Mouse (Mus musculus) heart, postnatal 25 days (tissue): ENCODE measurements at regions not wholly inside any gene's neighbourhood (a gene's known extent, or its start where the extent isn't known, plus 50 kb on each side); places are given as distances from the start of the nearest gene placed in this dataset.
A peak's percentile ranks its signal among the peaks of the same experiment; 100 is the strongest.

Experiments used
- DNase-seq: peaks from one replicate; pipeline ENCODE4 v3.0.0; 2022; ENCODE audit warnings: low spot score
- intact Hi-C: fragments of 180-260 bp; cut with DNase I; formaldehyde crosslinking; loops from one replicate; pipeline ENCODE4 v1.15.1; 2025

GRCm38 (mm10) chr5:53329591-53329990 is 62.7 kb downstream of the Smim20 start:
- intact Hi-C loops, result no loop called here
- no peak for DNase-seq

GRCm38 (mm10) chr5:53336704-53337103 is 69.8 kb downstream of the Smim20 start:
- intact Hi-C loops, result no loop called here
- DNase-seq, result no peak

- intact Hi-C loops, result no loop called here
- no peak for DNase-seq
Observed at GRCm38 (mm10) chr5:53337816-53338215, 70.9 kb downstream of the Smim20 start.

GRCm38 (mm10) chr5:53345164-53345563 is 78.3 kb downstream of the Smim20 start:
- intact Hi-C loops, result no loop called here
- no peak for DNase-seq

- intact Hi-C loops, result no loop called here
- DNase-seq, result peak; percentile 29
Observed at GRCm38 (mm10) chr5:53346028-53346427, 79.1 kb downstream of the Smim20 start.

DNA sequence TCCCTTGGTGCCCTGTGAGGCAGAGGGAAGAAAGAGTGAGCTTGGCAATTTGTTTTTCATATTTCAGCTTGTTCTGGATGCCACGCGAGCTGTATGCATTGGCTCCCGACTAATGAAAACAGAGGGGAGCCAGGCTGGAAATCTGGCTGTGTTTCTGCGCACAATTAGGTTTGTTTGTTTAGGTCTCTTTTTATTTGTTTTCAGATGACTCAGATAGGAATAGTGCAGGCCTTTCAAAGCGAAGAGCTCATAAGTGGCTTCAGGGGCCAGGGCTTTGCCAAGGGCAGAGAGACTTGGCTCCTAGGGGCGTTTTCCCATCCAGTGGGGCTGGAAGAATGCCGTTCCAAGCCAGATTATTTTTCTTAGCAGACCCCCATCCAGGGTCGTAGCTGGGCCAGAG is 79.9 kb downstream of the Smim20 start:
- DNase-seq, result no peak
- intact Hi-C loops, result no loop called here

DNA sequence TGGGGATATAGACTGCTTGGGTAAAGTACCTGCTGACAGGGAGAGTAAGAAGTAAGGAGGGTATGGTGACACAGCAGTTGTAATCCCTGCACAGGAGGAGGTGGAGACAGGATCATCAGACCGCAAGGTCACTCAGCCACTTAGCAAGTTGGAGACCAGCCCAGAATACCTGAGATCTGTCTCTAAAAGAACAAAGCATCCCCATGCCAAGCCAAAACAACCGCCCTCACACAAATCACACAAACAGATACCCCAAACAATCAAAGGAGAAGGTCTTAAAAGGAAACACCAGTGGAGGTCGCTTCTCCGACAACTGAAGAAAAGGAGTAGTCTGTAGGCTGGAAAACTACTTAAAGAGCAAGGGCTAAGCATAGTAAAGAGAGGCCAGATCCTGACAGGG is 86.0 kb downstream of the Smim20 start:
- DNase-seq, result no peak
- intact Hi-C loops, result no loop called here

DNA sequence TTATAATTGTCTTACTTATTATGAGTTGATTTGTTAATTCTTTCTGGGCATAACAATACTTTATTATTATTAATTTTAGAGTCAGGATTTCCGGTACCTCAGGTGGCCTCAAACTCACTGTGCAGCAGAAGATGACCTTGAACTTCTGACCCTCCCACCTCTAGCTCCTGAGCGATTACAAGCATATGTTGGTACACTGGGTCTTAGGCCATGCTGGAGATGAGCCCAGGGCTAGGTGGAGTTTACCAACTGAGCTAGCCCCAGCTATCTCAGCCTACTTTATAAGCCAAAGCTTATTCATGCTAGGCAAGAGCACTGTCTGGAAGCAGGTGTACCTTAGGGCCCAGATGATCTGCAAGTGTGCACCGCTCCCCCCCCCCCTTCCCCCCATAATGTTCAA is 87.4 kb downstream of the Smim20 start:
- no peak for DNase-seq
- intact Hi-C loops, result loop anchor here (1.0 to 2.0 kb wide), 2 partner anchors 240 to 285 kb away; no protein-coding TSS in a partner anchor

- peak; percentile 60 for DNase-seq
- intact Hi-C loops, result loop anchor here (1.0 to 2.0 kb wide), 2 partner anchors 284 to 317 kb away; no protein-coding TSS in a partner anchor
Observed at GRCm38 (mm10) chr5:53355069-53355468, 88.2 kb downstream of the Smim20 start.

GRCm38 (mm10) chr5:53357086-53357608 is 90.3 kb downstream of the Smim20 start:
- no peak for DNase-seq
- intact Hi-C loops, result no loop called here

GRCm38 (mm10) chr5:53358181-53358580 is 91.3 kb downstream of the Smim20 start:
- DNase-seq, result no peak
- intact Hi-C loops, result no loop called here

- DNase-seq, result no peak
- intact Hi-C loops, result no loop called here
Observed at GRCm38 (mm10) chr5:53359887-53360286, 93.0 kb downstream of the Smim20 start.

DNA sequence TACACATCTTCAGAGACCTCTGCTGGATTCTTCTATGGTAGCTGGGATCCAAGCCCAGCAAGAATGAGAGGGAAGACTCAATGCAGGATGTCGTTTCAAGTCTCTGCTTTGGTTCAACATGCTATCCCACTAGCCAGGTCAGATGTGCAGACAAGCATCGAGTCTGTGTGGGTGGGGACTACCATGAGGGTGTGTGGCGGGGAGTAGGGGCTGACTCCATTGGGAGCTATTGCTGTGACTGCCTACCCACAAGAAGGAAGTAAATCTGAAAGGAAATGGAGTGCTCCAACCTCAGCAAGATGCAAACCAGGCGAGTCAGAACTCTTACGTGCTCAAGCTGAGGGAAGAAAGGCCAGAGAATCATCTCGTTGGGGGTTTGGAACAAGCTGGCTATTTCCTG is 94.4 kb downstream of the Smim20 start:
- no peak for DNase-seq
- intact Hi-C loops, result no loop called here

DNA sequence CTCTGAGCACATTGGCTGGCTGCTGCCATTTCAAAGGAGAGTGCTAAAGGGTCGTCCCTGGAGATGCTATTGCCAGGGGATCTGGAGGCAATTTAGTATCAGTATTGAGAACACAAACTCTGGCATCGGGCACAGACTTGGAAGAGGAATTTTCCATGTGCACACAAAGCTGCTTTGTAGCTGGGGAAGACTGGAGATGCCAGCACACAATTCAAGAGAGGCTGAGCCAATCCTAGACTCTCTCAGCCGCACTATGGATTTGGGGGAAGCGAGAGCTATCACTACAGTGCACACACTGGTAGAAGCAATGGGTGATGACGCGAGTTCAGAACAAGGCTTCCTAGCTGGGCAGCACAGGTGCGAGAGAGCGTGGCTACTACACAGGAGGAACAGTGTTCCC is 97.0 kb downstream of the Smim20 start:
- no peak for DNase-seq
- intact Hi-C loops, result no loop called here

GRCm38 (mm10) chr5:53366882-53367561 is 98.9 kb upstream of the Rbpj start:
- DNase-seq, result no peak
- intact Hi-C loops, result no loop called here

DNA sequence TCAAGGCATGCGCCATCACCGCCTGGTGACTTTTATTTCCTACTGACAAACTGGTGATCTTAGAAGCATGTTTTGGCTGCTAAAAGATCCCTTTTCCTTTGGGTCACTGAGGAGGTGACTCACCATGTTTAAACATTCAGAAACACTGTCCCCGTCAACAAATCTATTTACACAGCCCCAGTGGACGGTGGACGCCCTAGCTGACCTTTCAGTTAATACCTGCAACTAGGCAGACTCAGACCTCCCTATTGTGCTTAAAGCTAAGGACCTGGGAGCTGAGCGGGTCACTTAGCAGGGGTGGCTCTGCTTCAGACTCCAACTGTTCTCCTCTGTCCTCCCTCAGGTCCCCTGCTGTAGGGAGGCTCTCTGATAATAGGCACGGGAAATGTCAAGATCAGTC is 95.7 kb upstream of the Rbpj start:
- intact Hi-C loops, result no loop called here
- DNase-seq, result no peak

DNA sequence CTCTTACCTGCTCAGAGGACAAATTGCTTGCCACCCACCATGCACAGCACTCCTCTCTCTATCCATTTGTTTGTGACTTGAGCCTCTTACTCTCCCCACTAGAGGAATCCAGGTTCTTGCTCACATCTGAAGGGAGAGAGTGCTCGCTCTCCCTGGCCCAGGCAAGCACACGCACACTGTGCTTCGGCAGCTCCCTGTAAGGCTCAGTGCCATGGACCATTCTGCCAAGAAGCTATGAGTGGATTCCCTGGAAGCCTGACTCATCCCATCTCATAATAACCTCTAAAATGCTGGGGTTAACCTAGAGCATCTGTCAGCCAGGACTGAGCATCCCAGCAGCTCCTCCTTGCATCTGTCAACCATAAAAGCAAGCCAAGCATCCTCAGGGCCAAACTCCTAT is 94.3 kb upstream of the Rbpj start:
- intact Hi-C loops, result no loop called here
- DNase-seq, result peak; percentile 28

DNA sequence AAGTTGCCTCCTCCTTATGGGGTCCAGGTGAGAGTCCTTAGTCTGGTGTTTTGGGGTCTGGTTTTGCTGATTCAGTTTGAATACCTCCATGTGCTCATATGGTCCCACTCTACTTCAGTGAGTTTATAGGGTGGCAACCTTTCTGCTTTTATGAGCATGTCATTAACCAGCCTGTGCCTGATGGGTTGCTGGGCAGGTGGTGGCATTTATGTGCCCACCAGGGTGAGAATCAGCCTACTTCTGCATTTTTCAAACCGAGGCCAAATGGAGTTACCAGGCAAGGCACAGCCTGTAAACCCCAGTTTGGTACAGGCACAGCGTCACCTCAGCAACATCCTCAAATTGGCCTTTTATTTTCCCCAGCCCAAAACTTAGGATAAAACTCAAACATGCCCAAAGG is 92.6 kb upstream of the Rbpj start:
- intact Hi-C loops, result no loop called here

DNA sequence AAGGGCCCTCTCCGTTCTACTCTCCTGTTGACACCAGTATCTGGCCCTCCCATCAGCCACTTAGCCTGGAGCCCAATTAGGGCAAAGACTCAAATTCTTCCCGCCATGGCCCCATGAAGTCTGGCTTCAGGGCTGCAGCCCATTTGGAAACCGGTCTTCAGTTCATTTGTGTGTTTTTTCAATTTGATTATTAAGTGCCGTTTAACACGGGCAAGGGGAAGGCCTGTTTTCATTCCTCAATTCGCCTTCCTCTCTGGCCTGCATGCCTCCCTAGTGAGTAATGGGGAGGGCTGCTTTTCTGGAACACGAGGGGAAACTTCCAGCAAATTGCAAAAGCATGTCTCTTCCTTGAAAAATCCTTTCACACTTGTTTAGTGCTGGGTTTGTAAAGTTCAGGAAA is 89.1 kb upstream of the Rbpj start:
- intact Hi-C loops, result no loop called here
- DNase-seq, result peak; percentile 36

More for the DNA sequence above, 92.6 kb upstream of the Rbpj start:
- DNase-seq, result no peak

- no peak for DNase-seq
- intact Hi-C loops, result no loop called here
Observed at GRCm38 (mm10) chr5:53377698-53378097, 88.3 kb upstream of the Rbpj start.

DNA sequence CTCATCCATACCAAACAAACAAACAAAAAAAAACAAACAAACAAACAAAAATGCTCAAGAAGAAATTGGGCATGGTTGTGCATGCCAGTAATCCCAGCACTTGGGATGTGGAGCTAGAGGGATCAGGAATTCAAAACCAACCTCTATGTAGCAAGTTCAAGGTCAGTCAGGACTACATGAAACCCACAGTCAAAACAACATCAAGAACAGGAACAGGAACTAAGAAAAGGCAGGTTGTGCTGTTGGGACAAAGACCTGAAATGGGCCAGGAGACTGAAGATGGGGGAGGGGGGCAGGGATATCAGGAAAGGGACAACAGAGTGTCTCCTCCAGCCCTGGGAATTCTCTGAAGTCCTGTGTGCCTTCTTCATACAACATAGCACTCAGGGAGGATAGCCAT is 87.8 kb upstream of the Rbpj start:
- no peak for DNase-seq
- intact Hi-C loops, result no loop called here

DNA sequence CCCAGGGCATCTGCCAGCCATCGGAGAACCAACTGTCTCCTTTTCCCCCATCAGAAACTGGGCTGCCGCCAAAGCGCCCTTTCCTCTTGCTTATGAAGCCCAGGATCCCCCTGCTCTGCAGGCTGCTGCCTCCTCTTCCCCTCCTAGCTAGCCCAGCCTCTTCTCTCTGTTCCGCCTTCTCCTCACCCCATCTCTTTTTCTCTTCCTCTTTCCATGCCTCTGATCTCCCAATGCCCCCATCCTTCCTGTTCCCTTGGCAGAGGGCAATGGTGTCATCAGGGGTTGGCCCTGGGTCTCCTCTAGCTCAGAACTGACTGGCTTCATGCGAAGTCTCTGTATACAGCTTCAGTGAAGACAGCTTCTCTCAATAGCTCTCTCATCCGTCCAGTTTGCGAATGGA is 87.4 kb upstream of the Rbpj start:
- DNase-seq, result peak; percentile 12
- intact Hi-C loops, result no loop called here
